Mouse (Mus musculus): ENCODE results near the gene Cic. TPM values are rescaled to one million over a fixed set of nuclear protein-coding genes. Genes with fewer than 3 reads are reported as not detected.
A peak's percentile ranks its signal among the peaks of the same experiment; 100 is the strongest.

The Cic gene
- polyA plus RNA-seq, 1 experiment from 2014 or later: 21.4 TPM

DNA sequence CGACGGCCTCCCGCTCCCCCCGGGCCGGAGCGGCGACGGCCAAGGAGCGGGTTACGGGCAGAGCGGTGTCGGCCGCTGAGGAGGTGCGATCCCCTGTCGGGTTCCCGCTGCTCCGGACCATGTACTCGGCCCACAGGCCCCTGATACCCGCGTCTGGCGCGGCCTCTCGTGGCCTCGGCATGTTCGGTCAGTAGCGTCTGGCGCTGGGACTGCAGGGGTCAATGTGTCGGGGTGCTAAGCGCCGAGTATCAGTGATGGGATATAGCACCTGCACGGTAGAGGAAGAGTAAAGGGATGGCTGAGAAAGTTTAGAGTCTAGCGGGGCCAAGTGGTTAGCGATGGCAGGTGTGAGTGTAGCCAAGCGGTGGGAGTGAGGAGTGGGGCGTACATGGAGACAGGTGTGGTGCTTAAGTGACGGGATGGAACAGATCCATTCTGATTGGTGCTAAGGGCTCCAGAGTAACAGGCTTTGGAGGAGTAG lies 15.3 kb downstream of the Cic start:
- H3K27me3 ChIP-seq (replicated peaks; ENCODE audit: low read depth, poor library complexity, severe bottlenecking): no peaks in the 10 kb centered on the region
- DNase-seq (ENCODE audit: low spot score): no peak
- peaks cover 34% of the 10 kb centered on the region for H3K36me3 ChIP-seq (replicated peaks)
- H3K27ac ChIP-seq (replicated peaks): peak overlapping the region; percentile 98
- no peaks in the 10 kb centered on the region for H3K9me3 ChIP-seq
- under 1% methylated on average over 36 of the region's 36 CpGs for WGBS
- H3K4me1 ChIP-seq: peaks cover 62% of the 10 kb centered on the region
- peak overlapping the region; percentile 72 for H3K4me3 ChIP-seq

DNA sequence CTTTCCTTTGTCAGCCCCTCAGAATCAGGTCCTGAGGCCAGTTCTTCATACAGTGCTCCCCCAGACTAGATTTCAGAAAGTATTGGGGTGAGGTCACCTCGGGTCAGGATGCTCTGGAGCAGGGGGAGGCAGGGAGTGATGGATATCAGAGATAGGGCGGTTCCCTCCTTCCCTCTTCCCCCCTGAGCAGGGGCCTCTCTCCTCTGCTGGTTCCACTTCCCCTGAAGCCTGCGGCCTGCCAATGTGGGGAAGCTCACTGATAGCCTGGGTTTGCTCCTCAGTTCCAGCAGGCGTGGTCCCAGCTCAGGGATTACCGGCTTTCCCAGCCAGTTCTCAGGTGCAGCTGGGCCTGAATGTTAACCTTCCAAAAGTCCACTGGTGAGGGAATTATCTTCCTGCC lies 16.1 kb downstream of the Cic start:
- peaks cover 43% of the 10 kb centered on the region for H3K36me3 ChIP-seq (replicated peaks)
- H3K4me1 ChIP-seq: peaks cover 59% of the 10 kb centered on the region
- peak overlapping the region; percentile 72 for H3K4me3 ChIP-seq
- peak overlapping the region; percentile 98 for H3K27ac ChIP-seq (replicated peaks)
- no peaks in the 10 kb centered on the region for H3K9me3 ChIP-seq
- DNase-seq (ENCODE audit: low spot score): no peak
- WGBS: 35% methylated on average over 5 of the region's 5 CpGs
- no peaks in the 10 kb centered on the region for H3K27me3 ChIP-seq (replicated peaks; ENCODE audit: low read depth, poor library complexity, severe bottlenecking)

DNA sequence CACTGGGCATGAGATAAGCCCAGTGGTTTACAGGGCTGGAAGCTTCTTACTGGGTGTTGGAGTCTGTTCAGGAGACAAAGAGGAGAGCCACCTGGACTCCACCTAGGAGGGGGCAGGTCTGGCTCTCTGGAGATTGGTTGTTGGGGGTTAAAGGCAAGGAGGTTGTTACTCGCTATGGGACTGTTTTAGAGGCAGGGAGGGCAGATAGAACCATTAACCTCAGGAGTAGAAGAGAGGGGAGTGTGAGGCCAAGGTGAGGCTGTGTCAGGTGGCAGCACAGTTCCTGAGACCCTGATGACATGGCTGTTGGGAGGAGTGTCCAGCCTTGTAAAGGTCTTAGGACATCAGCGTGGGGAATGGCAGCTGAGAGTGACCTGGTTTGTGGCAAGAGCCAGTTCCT lies 16.7 kb downstream of the Cic start:
- Histone ChIP-seq H3K4me3 (peak overlapping the region; percentile 72), H3K36me3 (replicated peaks) (peaks cover 48% of the 10 kb centered on the region), H3K27ac (replicated peaks) (peak overlapping the region; percentile 98; the same call in 1 of the 2 replicates), H3K4me1 (peaks cover 56% of the 10 kb centered on the region), H3K27me3 (replicated peaks; ENCODE audit: low read depth, poor library complexity, severe bottlenecking) (no peaks in the 10 kb centered on the region), H3K9me3 (no peaks in the 10 kb centered on the region; the same call in 1 of the 2 replicates)
- WGBS: 80% methylated on average over 2 of the region's 2 CpGs
- no peak for DNase-seq (ENCODE audit: low spot score)

DNA sequence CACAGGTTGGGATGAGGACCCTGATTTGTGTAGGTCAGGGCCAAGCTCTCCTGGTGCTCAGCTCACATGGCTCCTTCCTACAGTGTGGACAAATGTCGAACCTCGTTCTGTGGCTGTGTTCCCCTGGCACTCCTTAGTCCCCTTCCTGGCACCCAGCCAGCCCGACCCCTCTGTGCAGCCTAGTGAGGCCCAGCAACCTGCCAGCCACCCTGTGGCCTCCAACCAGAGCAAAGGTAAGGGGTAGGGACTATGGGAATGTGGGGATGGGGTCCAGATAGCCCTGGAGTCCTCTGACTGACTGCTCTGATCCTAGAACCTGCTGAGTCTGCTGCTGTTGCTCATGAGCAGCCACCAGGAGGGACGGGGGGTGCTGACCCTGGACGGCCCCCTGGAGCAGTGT lies 17.3 kb downstream of the Cic start:
- Histone ChIP-seq H3K27ac (replicated peaks) (no peak overlapping the region), H3K36me3 (replicated peaks) (peaks cover 54% of the 10 kb centered on the region), H3K27me3 (replicated peaks; ENCODE audit: low read depth, poor library complexity, severe bottlenecking) (no peaks in the 10 kb centered on the region), H3K4me3 (peak overlapping the region; percentile 72), H3K9me3 (no peaks in the 10 kb centered on the region; the same call in 1 of the 2 replicates), H3K4me1 (peaks cover 50% of the 10 kb centered on the region)
- 86% methylated on average over 5 of the region's 5 CpGs for WGBS
- no peak for DNase-seq (ENCODE audit: low spot score)

DNA sequence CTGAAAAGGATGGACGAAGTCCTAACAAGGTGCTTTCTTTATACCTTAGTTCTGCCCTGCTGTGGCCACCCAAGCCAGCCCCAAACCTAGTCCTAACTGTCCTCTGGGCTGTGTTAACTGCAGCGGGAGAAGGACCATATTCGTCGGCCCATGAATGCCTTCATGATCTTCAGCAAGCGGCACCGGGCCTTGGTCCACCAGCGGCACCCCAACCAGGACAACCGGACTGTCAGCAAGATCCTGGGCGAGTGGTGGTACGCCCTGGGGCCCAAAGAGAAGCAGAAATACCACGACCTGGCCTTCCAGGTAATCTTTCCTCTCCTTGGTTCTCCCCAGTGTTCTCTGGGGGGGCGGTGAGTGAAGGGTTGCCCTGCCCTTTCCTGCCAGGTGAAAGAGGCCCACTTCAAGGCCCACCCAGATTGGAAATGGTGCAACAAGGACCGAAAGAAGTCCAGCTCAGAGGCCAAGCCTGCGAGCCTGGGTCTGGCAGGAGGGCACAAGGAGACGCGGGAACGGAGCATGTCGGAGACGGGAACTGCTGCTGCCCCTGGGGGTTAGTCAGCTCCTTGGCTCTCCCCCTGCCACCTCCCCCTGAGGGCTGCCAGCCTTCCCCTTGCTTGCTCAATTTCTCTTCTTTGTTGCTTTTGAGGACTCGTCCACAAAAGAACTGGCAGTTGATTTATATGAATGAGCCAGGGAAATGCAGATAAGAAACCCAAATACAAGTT lies 18.2 kb downstream of the Cic start:
- Histone ChIP-seq H3K36me3 (replicated peaks) (peaks cover 63% of the 10 kb centered on the region), H3K27ac (replicated peaks) (no peak overlapping the region), H3K9me3 (no peaks in the 10 kb centered on the region; the same call in 1 of the 2 replicates), H3K27me3 (replicated peaks; ENCODE audit: low read depth, poor library complexity, severe bottlenecking) (no peaks in the 10 kb centered on the region), H3K4me1 (peaks cover 41% of the 10 kb centered on the region), H3K4me3 (0 out of 2 replicates have a peak overlapping the region, but pooled peaks have one; percentile 8)
- WGBS: 93% methylated on average over 20 of the region's 20 CpGs
- no peak for DNase-seq (ENCODE audit: low spot score)

DNA sequence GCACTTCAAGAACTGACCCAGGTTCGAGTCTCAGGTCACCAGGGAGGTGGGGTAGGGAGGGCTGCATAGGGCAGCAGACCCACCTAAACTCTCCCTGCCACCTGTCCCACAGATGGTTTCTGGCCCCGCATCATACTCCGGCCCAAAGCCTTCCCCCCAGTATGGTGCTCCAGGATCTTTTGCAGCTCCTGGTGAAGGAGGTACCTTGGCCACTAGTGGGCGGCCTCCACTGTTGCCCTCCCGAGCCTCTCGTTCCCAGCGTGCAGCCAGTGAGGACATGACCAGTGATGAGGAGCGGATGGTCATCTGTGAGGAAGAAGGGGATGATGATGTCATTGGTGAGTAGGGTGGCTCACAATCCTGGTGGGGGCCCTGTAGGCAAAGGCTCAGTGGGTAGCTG lies 19.5 kb downstream of the Cic start:
- DNase-seq (ENCODE audit: low spot score): no peak
- 84% methylated on average over 8 of the region's 8 CpGs for WGBS
- H3K27me3 ChIP-seq (replicated peaks; ENCODE audit: low read depth, poor library complexity, severe bottlenecking): no peaks in the 10 kb centered on the region
- H3K4me3 ChIP-seq: no peak overlapping the region
- no peak overlapping the region for H3K27ac ChIP-seq (replicated peaks)
- peaks cover 29% of the 10 kb centered on the region for H3K4me1 ChIP-seq
- H3K36me3 ChIP-seq (replicated peaks): peaks cover 76% of the 10 kb centered on the region
- no peaks in the 10 kb centered on the region; the same call in 1 of the 2 replicates for H3K9me3 ChIP-seq

DNA sequence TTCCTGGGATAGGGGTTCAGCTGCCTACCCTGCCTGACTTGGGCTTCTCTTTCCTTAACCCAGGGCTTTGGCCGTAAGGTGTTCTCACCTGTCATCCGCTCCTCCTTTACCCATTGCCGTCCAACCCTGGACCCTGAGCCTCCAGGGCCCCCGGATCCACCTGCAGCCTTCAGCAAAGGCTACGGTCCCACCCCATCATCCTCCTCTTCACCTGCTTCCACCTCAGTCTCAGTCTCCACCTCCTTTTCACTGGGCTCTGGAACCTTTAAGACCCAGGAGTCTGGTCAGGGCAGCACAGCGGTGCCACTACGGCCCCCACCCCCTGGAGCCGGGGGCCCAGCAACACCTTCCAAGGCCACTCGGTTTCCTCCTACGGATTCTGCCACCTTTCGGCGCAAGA lies 20.5 kb downstream of the Cic start:
- Histone ChIP-seq H3K9me3 (no peaks in the 10 kb centered on the region; the same call in 1 of the 2 replicates), H3K36me3 (replicated peaks) (peaks cover 86% of the 10 kb centered on the region), H3K27me3 (replicated peaks; ENCODE audit: low read depth, poor library complexity, severe bottlenecking) (no peaks in the 10 kb centered on the region), H3K27ac (replicated peaks) (no peak overlapping the region), H3K4me3 (no peak overlapping the region), H3K4me1 (peaks cover 22% of the 10 kb centered on the region)
- 95% methylated on average over 12 of the region's 12 CpGs for WGBS
- no peak for DNase-seq (ENCODE audit: low spot score)

DNA sequence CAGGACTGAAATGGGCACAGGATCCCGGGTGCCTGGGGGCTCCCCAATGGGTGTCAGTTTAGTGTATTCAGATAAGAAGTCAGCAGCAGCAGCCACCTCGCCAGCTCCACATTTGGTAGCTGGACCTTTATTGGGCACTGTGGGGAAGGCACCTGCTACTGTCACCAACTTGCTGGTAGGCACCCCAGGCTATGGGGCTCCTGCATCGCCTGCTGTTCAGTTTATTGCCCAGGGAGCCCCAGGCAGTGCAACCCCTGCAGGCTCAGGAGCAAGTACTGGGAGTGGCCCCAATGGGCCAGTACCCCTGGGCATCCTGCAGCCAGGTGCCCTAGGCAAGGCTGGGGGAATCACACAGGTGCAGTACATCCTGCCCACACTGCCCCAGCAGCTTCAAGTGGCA lies 21.2 kb downstream of the Cic start:
- Histone ChIP-seq H3K36me3 (replicated peaks) (peaks cover 94% of the 10 kb centered on the region), H3K27ac (replicated peaks) (no peak overlapping the region), H3K4me3 (peak overlapping the region; percentile 2; the same call in 1 of the 2 replicates), H3K27me3 (replicated peaks; ENCODE audit: low read depth, poor library complexity, severe bottlenecking) (no peaks in the 10 kb centered on the region), H3K9me3 (no peaks in the 10 kb centered on the region; the same call in 1 of the 2 replicates), H3K4me1 (peaks cover 15% of the 10 kb centered on the region)
- 94% methylated on average over 3 of the region's 3 CpGs for WGBS
- DNase-seq (ENCODE audit: low spot score): no peak

DNA sequence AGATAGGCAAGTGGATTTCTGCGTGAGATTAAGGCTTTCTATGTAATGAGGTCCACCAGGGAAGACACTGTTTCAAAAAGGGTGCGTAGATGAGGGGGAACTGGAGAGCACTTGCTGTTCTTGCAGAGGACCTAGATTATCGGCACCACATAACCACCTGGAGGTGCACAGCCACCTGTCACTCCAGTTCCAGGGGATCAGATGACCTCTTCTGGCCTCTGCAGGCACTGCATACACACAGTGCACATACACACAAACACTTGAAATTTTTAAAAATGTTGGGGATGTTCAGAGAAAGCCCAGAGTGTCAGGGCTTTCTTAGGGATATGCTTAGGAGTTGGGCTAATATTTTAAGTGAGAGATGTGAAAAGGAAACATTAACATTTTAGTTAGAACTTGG lies 22.4 kb downstream of the Cic start:
- Histone ChIP-seq H3K36me3 (replicated peaks) (peaks cover 100% of the 10 kb centered on the region), H3K4me1 (peaks cover 3% of the 10 kb centered on the region), H3K27me3 (replicated peaks; ENCODE audit: low read depth, poor library complexity, severe bottlenecking) (no peaks in the 10 kb centered on the region), H3K27ac (replicated peaks) (no peak overlapping the region), H3K4me3 (no peak overlapping the region), H3K9me3 (no peaks in the 10 kb centered on the region; the same call in 1 of the 2 replicates)
- 97% methylated on average over 3 of the region's 3 CpGs for WGBS
- no peak for DNase-seq (ENCODE audit: low spot score)

DNA sequence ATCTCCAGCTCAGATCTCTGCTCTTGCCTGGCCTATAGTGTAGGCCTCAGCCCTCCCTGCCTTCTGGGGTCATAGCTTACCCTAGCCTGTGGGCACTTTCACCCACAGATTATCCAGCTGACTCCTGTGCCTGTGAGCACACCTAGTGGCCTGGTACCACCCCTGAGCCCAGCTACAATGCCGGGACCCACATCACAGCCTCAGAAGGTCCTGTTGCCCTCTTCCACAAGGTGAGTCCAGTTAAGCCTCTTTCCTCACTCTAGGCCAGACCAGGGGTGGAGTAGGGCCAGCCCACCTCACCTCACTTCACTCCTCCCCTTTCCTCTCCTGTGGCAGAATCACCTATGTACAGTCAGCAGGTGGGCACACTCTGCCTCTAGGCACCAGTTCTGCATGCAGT lies 23.0 kb downstream of the Cic start:
- DNase-seq (ENCODE audit: low spot score): no peak
- no peaks in the 10 kb centered on the region; the same call in 1 of the 2 replicates for H3K9me3 ChIP-seq
- H3K27me3 ChIP-seq (replicated peaks; ENCODE audit: low read depth, poor library complexity, severe bottlenecking): no peaks in the 10 kb centered on the region
- H3K4me1 ChIP-seq: no peaks in the 10 kb centered on the region
- H3K4me3 ChIP-seq: no peak overlapping the region
- WGBS: 86% methylated on average over 1 of the region's 1 CpGs
- H3K36me3 ChIP-seq (replicated peaks): peaks cover 100% of the 10 kb centered on the region
- no peak overlapping the region for H3K27ac ChIP-seq (replicated peaks)

DNA sequence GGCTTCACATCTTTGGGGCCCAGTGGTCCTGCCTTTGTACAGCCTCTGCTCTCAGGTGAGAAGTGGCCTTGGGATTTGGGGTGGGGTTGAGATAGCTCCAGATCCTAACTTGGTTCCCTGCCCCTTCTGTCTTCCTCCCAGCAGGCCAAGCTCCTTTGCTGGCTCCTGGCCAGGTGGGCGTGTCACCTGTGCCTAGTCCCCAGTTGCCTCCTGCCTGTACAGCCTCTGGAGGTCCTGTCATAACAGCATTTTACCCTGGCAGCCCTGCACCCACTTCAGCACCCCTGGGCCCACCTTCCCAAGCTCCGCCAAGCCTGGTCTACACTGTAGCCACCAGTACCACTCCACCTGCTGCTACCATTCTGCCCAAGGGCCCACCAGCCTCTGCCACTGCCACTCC lies 23.4 kb downstream of the Cic start:
- no peaks in the 10 kb centered on the region for H3K27me3 ChIP-seq (replicated peaks; ENCODE audit: low read depth, poor library complexity, severe bottlenecking)
- WGBS: 90% methylated on average over 2 of the region's 2 CpGs
- H3K9me3 ChIP-seq: no peaks in the 10 kb centered on the region; the same call in 1 of the 2 replicates
- H3K4me3 ChIP-seq: no peak overlapping the region
- H3K36me3 ChIP-seq (replicated peaks): peaks cover 100% of the 10 kb centered on the region
- H3K27ac ChIP-seq (replicated peaks): no peak overlapping the region
- H3K4me1 ChIP-seq: peaks cover under 1% of the 10 kb centered on the region; the same call in 1 of the 2 replicates
- DNase-seq (ENCODE audit: low spot score): no peak

DNA sequence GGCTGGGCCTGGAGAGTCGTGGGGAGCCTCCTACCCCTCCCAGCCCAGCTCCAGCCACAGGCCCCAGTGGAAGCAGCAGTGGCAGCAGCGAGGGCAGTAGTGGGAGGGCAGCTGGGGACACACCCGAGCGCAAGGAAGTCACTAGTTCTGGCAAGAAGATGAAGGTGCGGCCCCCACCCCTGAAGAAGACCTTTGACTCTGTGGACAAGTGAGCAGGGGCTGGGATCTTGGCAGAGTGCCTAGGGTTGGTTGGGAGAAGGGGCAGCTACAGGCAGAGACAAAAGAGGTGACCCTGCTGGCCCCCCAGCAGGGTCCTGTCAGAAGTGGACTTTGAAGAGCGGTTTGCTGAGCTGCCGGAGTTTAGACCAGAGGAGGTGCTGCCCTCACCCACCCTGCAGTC lies 24.6 kb downstream of the Cic start:
- H3K4me1 ChIP-seq: peaks cover 11% of the 10 kb centered on the region
- no peaks in the 10 kb centered on the region; the same call in 1 of the 2 replicates for H3K9me3 ChIP-seq
- peaks cover 92% of the 10 kb centered on the region for H3K36me3 ChIP-seq (replicated peaks)
- no peak overlapping the region; the same call in 1 of the 2 replicates for H3K4me3 ChIP-seq
- no peaks in the 10 kb centered on the region for H3K27me3 ChIP-seq (replicated peaks; ENCODE audit: low read depth, poor library complexity, severe bottlenecking)
- 77% methylated on average over 7 of the region's 7 CpGs for WGBS
- no peak overlapping the region for H3K27ac ChIP-seq (replicated peaks)
- no peak for DNase-seq (ENCODE audit: low spot score)

DNA sequence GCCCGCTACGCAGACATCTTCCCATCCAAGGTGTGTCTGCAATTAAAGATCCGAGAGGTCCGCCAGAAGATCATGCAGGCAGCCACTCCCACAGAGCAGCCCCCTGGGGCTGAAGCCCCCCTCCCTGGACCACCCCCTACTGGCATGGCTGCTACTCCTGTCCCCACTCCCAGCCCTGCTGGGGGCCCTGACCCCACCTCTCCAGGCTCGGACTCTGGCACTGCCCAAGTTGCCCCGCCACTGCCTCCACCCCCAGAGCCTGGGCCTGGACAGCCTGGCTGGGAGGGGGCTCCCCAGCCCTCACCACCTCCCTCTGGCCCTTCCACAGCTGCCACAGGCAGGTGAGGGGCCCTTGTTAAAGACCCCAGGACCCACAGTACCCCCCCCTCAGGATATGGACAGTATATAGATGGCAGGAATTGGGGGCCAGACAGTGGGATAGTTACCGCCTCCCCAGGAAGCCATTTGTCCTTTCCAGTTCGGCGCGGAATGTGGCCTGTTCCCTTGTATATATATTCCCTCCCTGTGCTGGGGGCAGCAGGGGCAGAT lies 25.8 kb downstream of the Cic start:
- DNase-seq (ENCODE audit: low spot score): no peak
- no peak overlapping the region for H3K27ac ChIP-seq (replicated peaks)
- H3K27me3 ChIP-seq (replicated peaks; ENCODE audit: low read depth, poor library complexity, severe bottlenecking): no peaks in the 10 kb centered on the region
- no peaks in the 10 kb centered on the region; the same call in 1 of the 2 replicates for H3K9me3 ChIP-seq
- H3K36me3 ChIP-seq (replicated peaks): peaks cover 80% of the 10 kb centered on the region
- H3K4me1 ChIP-seq: peaks cover 15% of the 10 kb centered on the region
- WGBS: 81% methylated on average over 10 of the region's 10 CpGs
- H3K4me3 ChIP-seq: peak overlapping the region; percentile 17; the same call in 1 of the 2 replicates

All from embryonic facial prominence, embryonic 10.5 days (tissue).